Mouse (Mus musculus) adrenal gland, postnatal 36 days (tissue): Measurements from ENCODE around the gene Gm30737. TPM values are rescaled to one million over a fixed set of nuclear protein-coding genes. Genes with fewer than 3 reads are reported as not detected.
"Not testable (repeated sequence)": the region's sequence is repeated elsewhere in the genome, so short reads cannot be mapped to it uniquely, and the experiment has no call there.

ENCODE experiments used
- DNase-seq, 2 experiments: peaks; one replicate each; pipeline ENCODE4 v3.0.0; 2021; ENCODE audit warnings: mixed read lengths in 1 of 2
- long read RNA-seq, 2 experiments: library from polyadenylated mRNA; stranded (forward); transcript quantifications; one replicate each; pipeline ENCODE4 v2.0.0; 2021; ENCODE audit warnings: borderline sequencing depth in 2 of 2
- total RNA-seq, 2 experiments: library from RNA; stranded (reverse); gene quantifications; 2 replicates each; pipeline ENCODE4 v1.2.3; 2021

Gm30737 gene
- not detected for total RNA-seq
- long read RNA-seq, experiment 1 = 0 reads
- long read RNA-seq, experiment 2 = 0 reads

DNA sequence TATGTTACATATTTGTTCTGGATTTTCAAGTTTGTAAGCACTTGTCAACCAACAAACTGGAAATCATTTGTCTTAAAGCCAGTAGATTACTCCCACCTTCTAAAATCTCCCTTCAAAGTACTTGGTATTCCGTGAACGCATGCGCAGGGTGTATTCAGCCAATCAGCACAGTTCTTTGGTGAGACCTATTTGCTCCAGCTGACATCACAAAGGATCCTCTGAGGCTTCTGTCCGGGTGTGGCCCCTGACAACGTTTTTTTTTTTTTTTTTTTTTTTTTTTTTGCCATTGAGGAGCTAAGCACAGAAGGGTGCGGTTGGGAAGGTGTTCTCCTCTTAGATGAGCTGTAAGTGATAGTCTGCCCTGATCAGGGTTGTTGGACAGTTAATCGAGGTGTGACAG is at the start of gene Gm30737:
Gm30737 (plus strand) TSS at position 301 of the 400 bp plus-strand sequence.
- DNase-seq = not testable (repeated sequence)
